Mouse (Mus musculus) bone marrow, adult 2 months (tissue): ENCODE data around the gene Twf1.

ENCODE experiments used
- CTCF ChIP-seq: fragments of 200-500 bp; IDR thresholded peaks from 2 replicates; pipeline ENCODE4 v1.5.1; 2011; ENCODE audit warnings: low read length, control low read depth; ENCODE audit not compliant: control insufficient read depth, insufficient read depth
- POLR2A ChIP-seq: fragments of 200-500 bp; IDR thresholded peaks from 2 replicates; pipeline ENCODE4 v1.6.1; 2011; ENCODE audit warnings: low read depth, mild to moderate bottlenecking, control low read depth, low read length, borderline replicate concordance; ENCODE audit not compliant: control insufficient read depth

- no peak for TF ChIP-seq CTCF
- TF ChIP-seq POLR2A: no peak
These were observed 21.1 kb downstream of the Twf1 start for GRCm38 (mm10) chr15:94568496-94569182.
